Mouse (Mus musculus): ENCODE data around the gene Chd1. TPM values are rescaled to one million over a fixed set of nuclear protein-coding genes. Genes with fewer than 3 reads are reported as not detected.

The Chd1 gene
- polyA plus RNA-seq, 1 experiment, result 23.0 TPM

DNA sequence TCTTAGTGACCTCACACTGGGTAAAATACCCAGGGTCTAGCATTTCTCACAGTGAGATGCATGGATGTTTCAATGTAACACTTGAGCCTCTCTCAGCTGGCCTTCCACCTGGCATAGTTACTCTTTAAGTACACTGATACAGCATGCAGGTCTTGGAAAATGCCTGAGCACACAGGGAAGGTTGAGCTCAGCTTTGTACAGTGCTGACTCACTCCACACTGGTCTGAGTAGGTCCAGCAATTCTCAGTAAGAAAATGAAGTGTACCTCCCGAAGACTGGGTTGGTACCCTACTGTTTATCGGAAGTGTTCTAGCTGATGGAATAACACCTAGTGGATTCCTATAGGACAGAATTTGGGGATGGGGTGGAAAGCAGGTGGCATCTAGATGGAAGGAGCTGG is 112.9 kb downstream of the Chd1 start:
- Histone ChIP-seq H3K4me1 (ENCODE audit: control insufficient read depth, insufficient read depth, low read length) (no peaks in the 10 kb centered on the region), H3K4me3 (replicated peaks; ENCODE audit: control insufficient read depth, low read depth, low read length) (no peak overlapping the region), H3K27ac (ENCODE audit: control insufficient read depth, insufficient read depth, low read depth, low read length, poor library complexity) (no peak overlapping the region)
- TF ChIP-seq POLR2A (IDR thresholded peaks at IDR 0.05; ENCODE audit: borderline replicate concordance, control insufficient read depth, low read depth, low read length), result no peak
- no peak for TF ChIP-seq CTCF (IDR thresholded peaks at IDR 0.05; ENCODE audit: control insufficient read depth, insufficient read depth, low read length)
- 87% methylated on average over 2 of the region's 2 CpGs for WGBS

DNA sequence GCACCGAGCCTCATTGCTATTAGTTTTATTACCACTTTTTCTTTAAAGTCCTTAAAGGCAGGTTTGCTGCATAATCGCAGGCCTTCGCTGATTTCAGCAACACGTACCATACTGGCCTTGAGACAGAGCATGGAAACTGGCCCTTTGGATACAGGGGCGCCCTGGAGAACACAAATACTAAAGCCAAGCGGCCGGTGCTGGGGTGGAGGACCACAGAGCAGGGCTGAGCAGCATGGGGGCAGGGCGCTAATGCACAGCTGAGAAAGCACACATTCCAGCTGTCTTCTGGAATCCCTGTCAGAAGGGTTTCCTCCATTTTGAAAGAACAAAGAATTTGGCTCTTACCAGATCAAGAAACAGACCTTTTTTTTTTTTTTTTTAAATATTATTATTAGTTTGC is 113.6 kb downstream of the Chd1 start:
- WGBS, result 84% methylated on average over 8 of the region's 8 CpGs
- no peak for TF ChIP-seq POLR2A (IDR thresholded peaks at IDR 0.05; ENCODE audit: borderline replicate concordance, control insufficient read depth, low read depth, low read length)
- no peak for TF ChIP-seq CTCF (IDR thresholded peaks at IDR 0.05; ENCODE audit: control insufficient read depth, insufficient read depth, low read length)

DNA sequence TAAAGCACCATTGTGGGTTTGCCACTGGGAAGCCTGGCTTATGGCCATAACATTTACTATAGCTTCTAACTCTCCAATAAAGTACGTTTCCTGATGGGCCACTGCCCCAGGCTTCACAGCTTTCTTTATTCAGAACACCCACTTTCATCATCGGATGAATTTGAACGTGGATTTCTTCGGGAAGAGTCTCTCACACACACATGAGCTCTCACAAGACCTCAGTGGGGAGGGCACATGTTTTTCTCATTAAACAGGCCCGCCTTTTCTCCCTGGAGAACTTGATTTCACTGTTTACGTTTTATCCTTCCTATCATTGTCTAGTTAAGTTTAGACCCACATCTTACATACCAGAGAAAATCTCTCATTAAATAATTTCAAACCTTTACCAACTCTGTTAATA is 115.4 kb downstream of the Chd1 start:
- Histone ChIP-seq H3K4me1 (ENCODE audit: control insufficient read depth, insufficient read depth, low read length) (no peaks in the 10 kb centered on the region), H3K4me3 (replicated peaks; ENCODE audit: control insufficient read depth, low read depth, low read length) (no peak overlapping the region), H3K27ac (ENCODE audit: control insufficient read depth, insufficient read depth, low read depth, low read length, poor library complexity) (no peak overlapping the region)
- TF ChIP-seq CTCF (IDR thresholded peaks at IDR 0.05; ENCODE audit: control insufficient read depth, insufficient read depth, low read length) (no peak), POLR2A (IDR thresholded peaks at IDR 0.05; ENCODE audit: borderline replicate concordance, control insufficient read depth, low read depth, low read length) (no peak)
- 71% methylated on average over 6 of the region's 6 CpGs for WGBS

More for the DNA sequence above, 113.6 kb downstream of the Chd1 start:
- H3K4me1 ChIP-seq (ENCODE audit: control insufficient read depth, insufficient read depth, low read length), result no peaks in the 10 kb centered on the region
- H3K4me3 ChIP-seq (replicated peaks; ENCODE audit: control insufficient read depth, low read depth, low read length), result no peak overlapping the region
- H3K27ac ChIP-seq (ENCODE audit: control insufficient read depth, insufficient read depth, low read depth, low read length, poor library complexity), result no peak overlapping the region

DNA sequence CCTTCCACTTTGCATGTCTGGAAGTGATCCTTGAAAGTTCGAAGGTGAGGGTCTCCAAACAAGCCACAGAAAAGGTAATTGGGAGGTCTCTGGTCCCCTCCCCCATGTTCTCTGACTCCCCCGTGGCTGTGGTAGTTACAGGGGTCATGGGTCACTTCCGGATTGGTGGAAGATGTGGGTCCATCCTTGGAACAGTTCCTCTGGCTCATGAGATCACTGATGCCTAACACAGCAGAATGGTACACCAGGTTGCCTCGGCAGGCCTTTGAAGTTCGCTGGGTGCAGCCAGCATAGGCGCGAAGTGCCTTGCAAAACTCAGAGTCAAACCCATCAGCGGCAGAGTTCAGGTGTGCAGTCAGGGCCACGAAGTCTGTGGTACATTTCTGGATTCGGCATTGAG is 116.0 kb downstream of the Chd1 start:
- 82% methylated on average over 10 of the region's 10 CpGs for WGBS
- H3K4me1 ChIP-seq (ENCODE audit: control insufficient read depth, insufficient read depth, low read length), result no peaks in the 10 kb centered on the region
- H3K27ac ChIP-seq (ENCODE audit: control insufficient read depth, insufficient read depth, low read depth, low read length, poor library complexity), result no peak overlapping the region
- TF ChIP-seq CTCF (IDR thresholded peaks at IDR 0.05; ENCODE audit: control insufficient read depth, insufficient read depth, low read length), result no peak
- TF ChIP-seq POLR2A (IDR thresholded peaks at IDR 0.05; ENCODE audit: borderline replicate concordance, control insufficient read depth, low read depth, low read length), result no peak
- H3K4me3 ChIP-seq (replicated peaks; ENCODE audit: control insufficient read depth, low read depth, low read length), result no peak overlapping the region

DNA sequence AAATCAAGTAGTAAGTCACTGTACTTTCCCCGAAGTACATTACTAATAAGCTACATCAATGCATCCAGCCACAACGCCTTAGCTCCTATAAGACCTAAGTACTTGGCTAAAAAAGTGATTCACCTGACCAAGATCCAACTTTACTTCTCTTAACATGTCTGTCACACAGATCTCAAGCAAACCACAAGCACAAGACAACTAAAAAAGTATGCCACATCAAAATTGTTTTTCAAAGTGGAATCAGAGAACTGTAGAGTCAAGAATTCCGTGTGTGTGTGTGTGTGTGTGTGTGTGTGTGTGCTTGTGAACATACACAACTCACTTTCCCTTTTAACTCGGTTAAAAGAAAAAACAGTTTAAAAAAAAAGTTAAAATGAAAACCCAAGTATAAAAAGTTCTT is 116.9 kb downstream of the Chd1 start:
- H3K4me1 ChIP-seq (ENCODE audit: control insufficient read depth, insufficient read depth, low read length), result no peaks in the 10 kb centered on the region
- TF ChIP-seq POLR2A (IDR thresholded peaks at IDR 0.05; ENCODE audit: borderline replicate concordance, control insufficient read depth, low read depth, low read length) (no peak), CTCF (IDR thresholded peaks at IDR 0.05; ENCODE audit: control insufficient read depth, insufficient read depth, low read length) (no peak)
- 68% methylated on average over 4 of the region's 4 CpGs for WGBS

More for the DNA sequence above, 116.9 kb downstream of the Chd1 start:
- no peak overlapping the region for H3K27ac ChIP-seq (ENCODE audit: control insufficient read depth, insufficient read depth, low read depth, low read length, poor library complexity)
- H3K4me3 ChIP-seq (replicated peaks; ENCODE audit: control insufficient read depth, low read depth, low read length), result no peak overlapping the region

Other genes with a start within 250 kb of the Chd1 start
- 146 and 240 TPM in 2 replicates for gene Psmb1, start 205.2 kb upstream of the Chd1 start, polyA plus RNA-seq (2011; ENCODE audit: insufficient read depth, insufficient read length, low replicate concordance, missing spikeins)
- gene Tbp, start 205.1 kb upstream of the Chd1 start, polyA plus RNA-seq (2011; ENCODE audit: insufficient read depth, insufficient read length, low replicate concordance, missing spikeins), result 14.0 and 15.6 TPM in 2 replicates
- gene Pdcd2, start 177.7 kb upstream of the Chd1 start, polyA plus RNA-seq (2011; ENCODE audit: insufficient read depth, insufficient read length, low replicate concordance, missing spikeins), result 15.7 and 39.6 TPM in 2 replicates
- 2.4 and 5.7 TPM in 2 replicates for gene Prdm9, start 140.6 kb upstream of the Chd1 start, polyA plus RNA-seq (2011; ENCODE audit: insufficient read depth, insufficient read length, low replicate concordance, missing spikeins)
- 0.34 and 0.52 TPM in 2 replicates for gene Rgmb, start 126.1 kb downstream of the Chd1 start, polyA plus RNA-seq (2011; ENCODE audit: insufficient read depth, insufficient read length, low replicate concordance, missing spikeins)